Mouse (Mus musculus) megakaryocyte, embryonic 14.5 days (primary cell): ENCODE data around the gene Pck1.

Experiments
- FLI1 ChIP-seq: IDR thresholded peaks from 2 replicates; pipeline ENCODE4 v1.6.1; 2012; ENCODE audit warnings: low read length, inconsistent platforms, mixed read lengths
- GATA1 ChIP-seq: IDR thresholded peaks from 3 replicates; pipeline ENCODE4 v1.6.1; 2012; ENCODE audit warnings: mixed read lengths, low read length, inconsistent platforms, borderline replicate concordance

- TF ChIP-seq GATA1 = no peak
- no peak for TF ChIP-seq FLI1
Measured at GRCm38 (mm10) chr2:173171470-173171869, 18.6 kb downstream of the Pck1 start.
